Mouse (Mus musculus): Measurements from ENCODE around the gene Epb41l3. TPM values are rescaled to one million over a fixed set of nuclear protein-coding genes. Genes with fewer than 3 reads are reported as not detected.

Epb41l3 gene
- 5.1 and 5.8 TPM in 2 replicates for polyA plus RNA-seq (2012; rRNA removed)

GRCm38 (mm10) chr17:69075501-69076237 lies at the start of gene Epb41l3:
Gene Epb41l3, plus strand, starts transcription at chr17:69075683.
- Histone ChIP-seq H3K27ac (ENCODE audit: insufficient read depth, low read length) (no peak within 1 kb of the TSS), H3K36me3 (ENCODE audit: control insufficient read depth, insufficient read depth, low read length) (no peaks in the 10 kb centered on the region), H3K4me3 (ENCODE audit: extremely low read depth, insufficient read depth, insufficient read length) (no peak within 1 kb of the TSS), H3K27me3 (ENCODE audit: control insufficient read depth, insufficient read depth, low read length) (no peaks in the 10 kb centered on the region; the same call in 1 of the 2 replicates), H3K4me1 (ENCODE audit: control insufficient read depth, insufficient read depth, insufficient read length) (no peaks in the 10 kb centered on the region)
- DNase-seq (ENCODE audit: low read depth in 1 of 2, low spot score in 2 of 2): peak in 1 of 2 experiments; percentile 5
- TF ChIP-seq POLR2A (IDR thresholded peaks at IDR 0.05; ENCODE audit: low read depth, low read length) (no peak), CTCF (IDR thresholded peaks at IDR 0.05; ENCODE audit: extremely low read depth, insufficient read depth, insufficient read length, insufficient replicate concordance) (no peak)
- 2% methylated on average over 47 of the region's 47 CpGs for WGBS

GRCm38 (mm10) chr17:69038760-69039675 lies 36.5 kb upstream of the Epb41l3 start:
- Histone ChIP-seq H3K27me3 (ENCODE audit: control insufficient read depth, insufficient read depth, low read length) (no peaks in the 10 kb centered on the region), H3K4me1 (ENCODE audit: control insufficient read depth, insufficient read depth, insufficient read length) (no peaks in the 10 kb centered on the region), H3K4me3 (ENCODE audit: extremely low read depth, insufficient read depth, insufficient read length) (no peak overlapping the region), H3K27ac (ENCODE audit: insufficient read depth, low read length) (no peak overlapping the region), H3K36me3 (ENCODE audit: control insufficient read depth, insufficient read depth, low read length) (no peaks in the 10 kb centered on the region)
- 78% methylated on average over 12 of the region's 12 CpGs for WGBS
- no peak for DNase-seq (ENCODE audit: low read depth in 1 of 2, low spot score in 2 of 2)
- TF ChIP-seq POLR2A (IDR thresholded peaks at IDR 0.05; ENCODE audit: low read depth, low read length): no peak
- TF ChIP-seq CTCF (IDR thresholded peaks at IDR 0.05; ENCODE audit: extremely low read depth, insufficient read depth, insufficient read length, insufficient replicate concordance): no peak

GRCm38 (mm10) chr17:69041516-69041915 lies 34.0 kb upstream of the Epb41l3 start:
- no peak for DNase-seq (ENCODE audit: low read depth in 1 of 2, low spot score in 2 of 2)
- TF ChIP-seq POLR2A (IDR thresholded peaks at IDR 0.05; ENCODE audit: low read depth, low read length) (no peak), CTCF (IDR thresholded peaks at IDR 0.05; ENCODE audit: extremely low read depth, insufficient read depth, insufficient read length, insufficient replicate concordance) (no peak)
- WGBS: 58% methylated on average over 4 of the region's 4 CpGs

DNA sequence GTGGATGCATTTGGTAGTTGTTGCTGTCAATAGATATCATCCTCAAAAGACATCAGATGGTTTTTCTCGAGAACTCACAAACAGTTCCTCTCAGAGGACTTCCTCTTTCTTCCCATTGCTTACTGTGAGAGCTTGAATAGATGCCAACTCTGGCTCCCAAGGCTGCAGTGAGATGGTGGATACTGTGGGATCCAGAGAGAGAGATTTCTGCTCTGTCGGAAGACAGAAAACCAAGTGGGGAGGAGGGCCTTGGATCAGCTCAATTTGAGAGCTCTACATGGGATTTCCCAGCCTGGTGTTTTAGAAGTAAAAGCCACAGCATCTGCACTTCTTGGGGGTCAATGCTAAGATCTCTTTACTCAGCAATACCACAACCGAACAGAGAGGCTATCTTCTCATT lies 26.7 kb upstream of the Epb41l3 start:
- H3K27ac ChIP-seq (ENCODE audit: insufficient read depth, low read length): no peak overlapping the region
- H3K4me3 ChIP-seq (ENCODE audit: extremely low read depth, insufficient read depth, insufficient read length): no peak overlapping the region
- H3K27me3 ChIP-seq (ENCODE audit: control insufficient read depth, insufficient read depth, low read length): no peaks in the 10 kb centered on the region
- 60% methylated on average over 3 of the region's 3 CpGs for WGBS
- H3K36me3 ChIP-seq (ENCODE audit: control insufficient read depth, insufficient read depth, low read length): no peaks in the 10 kb centered on the region
- DNase-seq (ENCODE audit: low read depth in 1 of 2, low spot score in 2 of 2): no peak
- TF ChIP-seq CTCF (IDR thresholded peaks at IDR 0.05; ENCODE audit: extremely low read depth, insufficient read depth, insufficient read length, insufficient replicate concordance) (no peak), POLR2A (IDR thresholded peaks at IDR 0.05; ENCODE audit: low read depth, low read length) (no peak)
- no peaks in the 10 kb centered on the region for H3K4me1 ChIP-seq (ENCODE audit: control insufficient read depth, insufficient read depth, insufficient read length)

More at GRCm38 (mm10) chr17:69041516-69041915, 34.0 kb upstream of the Epb41l3 start:
- H3K27ac ChIP-seq (ENCODE audit: insufficient read depth, low read length): no peak overlapping the region
- H3K4me1 ChIP-seq (ENCODE audit: control insufficient read depth, insufficient read depth, insufficient read length): no peaks in the 10 kb centered on the region
- H3K36me3 ChIP-seq (ENCODE audit: control insufficient read depth, insufficient read depth, low read length): no peaks in the 10 kb centered on the region
- no peak overlapping the region for H3K4me3 ChIP-seq (ENCODE audit: extremely low read depth, insufficient read depth, insufficient read length)
- H3K27me3 ChIP-seq (ENCODE audit: control insufficient read depth, insufficient read depth, low read length): no peaks in the 10 kb centered on the region

GRCm38 (mm10) chr17:69054029-69054428 lies 21.5 kb upstream of the Epb41l3 start:
- Histone ChIP-seq H3K36me3 (ENCODE audit: control insufficient read depth, insufficient read depth, low read length) (no peaks in the 10 kb centered on the region), H3K4me3 (ENCODE audit: extremely low read depth, insufficient read depth, insufficient read length) (no peak overlapping the region), H3K4me1 (ENCODE audit: control insufficient read depth, insufficient read depth, insufficient read length) (no peaks in the 10 kb centered on the region), H3K27me3 (ENCODE audit: control insufficient read depth, insufficient read depth, low read length) (no peaks in the 10 kb centered on the region), H3K27ac (ENCODE audit: insufficient read depth, low read length) (no peak overlapping the region)
- no peak for DNase-seq (ENCODE audit: low read depth in 1 of 2, low spot score in 2 of 2)
- 84% methylated on average over 4 of the region's 4 CpGs for WGBS
- no peak for TF ChIP-seq CTCF (IDR thresholded peaks at IDR 0.05; ENCODE audit: extremely low read depth, insufficient read depth, insufficient read length, insufficient replicate concordance)
- TF ChIP-seq POLR2A (IDR thresholded peaks at IDR 0.05; ENCODE audit: low read depth, low read length): no peak

GRCm38 (mm10) chr17:69059760-69060159 lies 15.7 kb upstream of the Epb41l3 start:
- Histone ChIP-seq H3K4me3 (ENCODE audit: extremely low read depth, insufficient read depth, insufficient read length) (no peak overlapping the region), H3K36me3 (ENCODE audit: control insufficient read depth, insufficient read depth, low read length) (no peaks in the 10 kb centered on the region), H3K27ac (ENCODE audit: insufficient read depth, low read length) (no peak overlapping the region), H3K4me1 (ENCODE audit: control insufficient read depth, insufficient read depth, insufficient read length) (no peaks in the 10 kb centered on the region), H3K27me3 (ENCODE audit: control insufficient read depth, insufficient read depth, low read length) (no peaks in the 10 kb centered on the region)
- 87% methylated on average over 7 of the region's 7 CpGs for WGBS
- no peak for DNase-seq (ENCODE audit: low read depth in 1 of 2, low spot score in 2 of 2)
- TF ChIP-seq POLR2A (IDR thresholded peaks at IDR 0.05; ENCODE audit: low read depth, low read length): no peak
- no peak for TF ChIP-seq CTCF (IDR thresholded peaks at IDR 0.05; ENCODE audit: extremely low read depth, insufficient read depth, insufficient read length, insufficient replicate concordance)
